10 mouse cellular contexts compared by ENCODE assay signal in the genomic region with DNA sequence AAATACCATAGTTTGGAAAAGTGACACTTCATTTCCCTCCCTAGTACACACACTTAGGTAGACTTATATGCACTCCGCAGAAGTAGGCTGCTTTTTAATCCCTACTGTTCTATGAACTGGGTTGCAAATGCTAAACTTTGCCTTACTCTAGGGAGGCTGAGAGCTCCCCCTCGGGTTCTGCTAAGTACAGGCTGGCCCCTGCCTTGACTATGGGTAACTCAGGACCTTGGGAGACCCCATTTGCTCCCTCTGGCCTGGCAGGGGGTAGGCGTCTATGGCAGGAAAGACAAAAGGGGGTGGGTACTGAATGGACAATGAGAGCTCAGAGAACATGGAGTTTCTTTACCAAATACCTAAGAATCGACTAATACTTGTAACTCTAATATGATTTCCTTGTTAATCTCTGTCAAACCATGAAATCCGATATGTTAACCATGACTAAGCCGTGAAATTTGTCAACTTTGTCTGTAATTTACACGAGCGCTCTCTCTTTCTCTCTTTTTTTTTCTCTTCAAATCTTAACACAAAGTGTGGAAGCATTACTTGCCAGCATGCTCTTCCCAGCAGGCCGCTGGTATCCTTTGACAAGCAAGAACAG.
DNase-seq lines count a peak whose midpoint lies in the region; ATAC-seq and TF ChIP-seq lines count a peak whose summit lies in the region.
"Had no signal": no experiment of that assay in that cellular context is flagged by ENCODE, and none has a peak within 500 bp of the region (broad histone marks: within the 10 kb centered on the region; RNA-seq: fewer than 3 reads in every experiment).

No protein-coding gene starts in this region.

- DNase-seq in embryo, embryonic 10 days (ENCODE audit: low spot score) = peak; percentile 13
- DNase-seq in embryo, embryonic 9.5 days (ENCODE audit: extremely low spot score) = no peak
- DNase-seq in midbrain, embryonic 10.5 days (ENCODE audit: low spot score) = peak; percentile 28
- no peak for DNase-seq in midbrain, postnatal 0 days (ENCODE audit: low spot score)
- peak; percentile 32 for DNase-seq in limb, embryonic 11.5 days (ENCODE audit: low spot score)
- DNase-seq in neural tube, embryonic 11.5 days (ENCODE audit: low spot score) = peak; percentile 42
- DNase-seq in layer of hippocampus, postnatal 14 days (ENCODE audit: low spot score in 2 of 2) = no peak
- DNase-seq in layer of hippocampus, postnatal 10 days (ENCODE audit: low spot score in 2 of 2) = no peak
- DNase-seq: cerebellum, adult 9-11 months had no signal

- H3K9ac ChIP-seq in midbrain, postnatal 0 days (replicated peaks; ENCODE audit: low read length, poor library complexity, severe bottlenecking) = no peak overlapping the region
- 0 out of 2 replicates have a peak overlapping the region, but pooled peaks have one; percentile 22 for H3K9ac ChIP-seq in limb, embryonic 11.5 days (ENCODE audit: low read length)
- H3K9ac ChIP-seq in neural tube, embryonic 11.5 days (ENCODE audit: low read length) = no peak overlapping the region

- H3K36me3 ChIP-seq in midbrain, embryonic 10.5 days = no peaks in the 10 kb centered on the region
- H3K36me3 ChIP-seq in midbrain, postnatal 0 days (ENCODE audit: insufficient read depth, low read length) = 0 out of 2 replicates have a peak, but pooled peaks cover 2% of the 10 kb centered on the region
- no peaks in the 10 kb centered on the region for H3K36me3 ChIP-seq in limb, embryonic 11.5 days (ENCODE audit: control insufficient read depth, insufficient read depth, low read length)
- H3K36me3 ChIP-seq in neural tube, embryonic 11.5 days (ENCODE audit: control insufficient read depth, insufficient read depth, low read length) = no peaks in the 10 kb centered on the region

- H3K9me3 ChIP-seq in midbrain, embryonic 10.5 days (replicated peaks) = no peaks in the 10 kb centered on the region
- no peaks in the 10 kb centered on the region for H3K9me3 ChIP-seq in midbrain, postnatal 0 days (ENCODE audit: low read length)
- H3K9me3 ChIP-seq in limb, embryonic 11.5 days (ENCODE audit: control insufficient read depth, low read length) = no peaks in the 10 kb centered on the region
- no peaks in the 10 kb centered on the region for H3K9me3 ChIP-seq in neural tube, embryonic 11.5 days (ENCODE audit: control insufficient read depth, low read length)

- H3K4me3 ChIP-seq in midbrain, embryonic 10.5 days = no peak overlapping the region
- H3K4me3 ChIP-seq in midbrain, postnatal 0 days (ENCODE audit: low read depth, low read length) = no peak overlapping the region
- no peak overlapping the region for H3K4me3 ChIP-seq in limb, embryonic 11.5 days (ENCODE audit: low read depth, low read length)
- H3K4me3 ChIP-seq in neural tube, embryonic 11.5 days (ENCODE audit: low read depth, low read length) = no peak overlapping the region

- ATAC-seq in midbrain, postnatal 0 days (ENCODE audit: low FRiP score) = no peak
- ATAC-seq in limb, embryonic 11.5 days (ENCODE audit: insufficient number of reproducible peaks, low FRiP score, low TSS enrichment, low read depth) = no peak
- ATAC-seq in neural tube, embryonic 11.5 days (ENCODE audit: insufficient read depth, low FRiP score, low TSS enrichment) = no peak
- ATAC-seq: intestine, postnatal 0 days had no signal

- 45% methylated on average over 9 of the region's 9 CpGs for WGBS in midbrain, embryonic 10.5 days
- WGBS in midbrain, postnatal 0 days = 26% methylated on average over 9 of the region's 9 CpGs
- 36% methylated on average over 9 of the region's 9 CpGs for WGBS in limb, embryonic 11.5 days
- 29% methylated on average over 9 of the region's 9 CpGs for WGBS in neural tube, embryonic 11.5 days

- H3K4me2 ChIP-seq in midbrain, postnatal 0 days (ENCODE audit: low read depth, low read length, poor library complexity, severe bottlenecking) = no peak overlapping the region
- no peak overlapping the region for H3K4me2 ChIP-seq in limb, embryonic 11.5 days (ENCODE audit: low read depth, severe bottlenecking)
- H3K4me2 ChIP-seq in neural tube, embryonic 11.5 days (ENCODE audit: low read depth) = no peak overlapping the region

- 0 out of 2 replicates have a peak overlapping the region, but pooled peaks have one; percentile 42 for H3K27ac ChIP-seq in midbrain, embryonic 10.5 days (replicated peaks)
- no peak overlapping the region for H3K27ac ChIP-seq in midbrain, postnatal 0 days (ENCODE audit: low read depth, low read length)
- H3K27ac ChIP-seq in limb, embryonic 11.5 days (replicated peaks; ENCODE audit: low read depth, low read length) = peak overlapping the region; percentile 43
- H3K27ac ChIP-seq in neural tube, embryonic 11.5 days (ENCODE audit: low read depth, low read length) = no peak overlapping the region

- no peak for TF ChIP-seq CTCF in midbrain, postnatal 0 days (IDR thresholded peaks at IDR 0.05)

- peaks cover 97% of the 10 kb centered on the region for H3K27me3 ChIP-seq in midbrain, embryonic 10.5 days (ENCODE audit: low read depth, poor library complexity, severe bottlenecking)
- H3K27me3 ChIP-seq in midbrain, postnatal 0 days (ENCODE audit: insufficient read depth, low read length) = peaks cover 9% of the 10 kb centered on the region; the same call in 1 of the 2 replicates
- H3K27me3 ChIP-seq in limb, embryonic 11.5 days (ENCODE audit: control insufficient read depth, insufficient read depth, low read length) = no peaks in the 10 kb centered on the region
- H3K27me3 ChIP-seq in neural tube, embryonic 11.5 days (ENCODE audit: control insufficient read depth, insufficient read depth, low read length) = peaks cover 5% of the 10 kb centered on the region; the same call in 1 of the 2 replicates

- H3K4me1 ChIP-seq in midbrain, embryonic 10.5 days = peaks cover 32% of the 10 kb centered on the region
- H3K4me1 ChIP-seq in midbrain, postnatal 0 days (ENCODE audit: insufficient read depth, low read length) = peaks cover 10% of the 10 kb centered on the region; the same call in 1 of the 2 replicates
- peaks cover 11% of the 10 kb centered on the region for H3K4me1 ChIP-seq in limb, embryonic 11.5 days (ENCODE audit: control insufficient read depth, insufficient read depth, low read length)
- H3K4me1 ChIP-seq in neural tube, embryonic 11.5 days (ENCODE audit: control insufficient read depth, insufficient read depth, low read length) = peaks cover 5% of the 10 kb centered on the region; the same call in 1 of the 2 replicates

Comparison
In these comparisons a context has a peak if more than half of its experiments do, and no peak if none do; other contexts are left out.
1. DNase-seq: peak in embryo, embryonic 10 days (single experiment), midbrain, embryonic 10.5 days (single experiment), limb, embryonic 11.5 days (single experiment) and neural tube, embryonic 11.5 days (single experiment); none in embryo, embryonic 9.5 days (single experiment), midbrain, postnatal 0 days (single experiment), layer of hippocampus, postnatal 14 days (0 of 2) and layer of hippocampus, postnatal 10 days (0 of 2).
2. H3K27ac ChIP-seq: peak in midbrain, embryonic 10.5 days (single experiment) and limb, embryonic 11.5 days (single experiment); none in midbrain, postnatal 0 days (single experiment) and neural tube, embryonic 11.5 days (single experiment).